Mouse (Mus musculus) right cerebral cortex, postnatal 36 days (tissue): ENCODE data around the gene P2ry14.
"Not testable (repeated sequence)": the region's sequence is repeated elsewhere in the genome, so short reads cannot be mapped to it uniquely, and the experiment has no call there.

Experiments used
- DNase-seq, 2 experiments: peaks; one replicate each; pipeline ENCODE4 v3.0.0; 2022; ENCODE audit warnings: low spot score in 2 of 2, mixed read lengths in 1 of 2

P2ry14 gene

DNA sequence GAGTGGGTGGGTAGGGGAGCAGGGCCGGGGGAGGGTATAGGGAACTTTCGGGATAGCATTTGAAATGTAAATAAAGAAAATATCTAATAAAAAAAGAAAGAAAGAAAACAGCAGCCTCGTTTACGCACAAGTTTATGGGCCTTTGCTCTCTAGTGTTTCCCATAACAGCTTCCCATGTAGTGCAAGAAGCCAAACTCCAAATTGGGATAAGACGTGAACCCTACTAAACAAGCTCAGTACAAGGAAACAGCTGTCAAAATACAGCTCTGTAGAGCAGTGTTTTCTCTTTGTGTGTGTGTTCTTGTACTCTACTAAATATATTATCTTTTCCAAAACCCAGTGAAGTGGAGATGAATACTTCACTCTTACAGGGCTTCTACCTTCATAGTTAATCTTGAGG is 8.2 kb downstream of the P2ry14 start:
- DNase-seq = no peak

DNA sequence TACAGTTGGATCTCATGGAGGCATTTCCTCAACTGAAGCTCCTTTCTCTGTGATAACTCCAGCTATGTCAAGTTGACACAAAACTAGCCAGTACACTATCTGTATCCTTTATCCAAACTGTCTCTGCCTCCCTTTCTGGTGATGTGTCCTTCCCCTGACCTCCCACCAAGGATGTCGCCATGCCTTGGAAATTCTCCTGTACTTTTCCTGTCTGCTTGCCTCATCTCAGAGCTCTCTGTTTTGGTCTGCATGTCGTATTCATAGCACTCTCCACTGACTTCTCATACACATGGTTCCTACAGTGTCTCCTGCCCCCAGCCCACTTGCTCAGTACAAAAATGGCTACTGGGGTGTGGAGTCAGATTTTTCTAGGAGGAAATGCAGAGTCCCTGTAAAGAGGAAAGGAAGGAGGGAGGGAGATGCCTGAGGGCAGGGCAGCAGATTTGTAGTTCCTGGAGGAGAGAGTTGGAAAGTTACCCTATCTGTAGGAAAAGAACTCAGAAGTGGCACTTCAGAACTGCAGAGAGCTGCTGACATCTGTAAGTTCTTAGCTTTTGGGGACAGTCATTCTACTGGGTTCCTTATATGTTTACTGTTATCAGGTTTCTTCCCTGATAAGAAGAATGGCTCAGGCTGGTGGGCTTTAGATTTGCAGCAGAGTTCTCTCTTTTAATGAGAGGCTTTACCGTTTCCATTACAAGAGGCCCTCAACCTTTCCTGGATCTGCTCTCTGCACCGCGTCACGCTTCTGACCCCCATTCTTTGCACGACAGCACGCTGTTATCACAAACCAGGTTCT is 11.7 kb downstream of the P2ry14 start:
- DNase-seq = no peak

DNA sequence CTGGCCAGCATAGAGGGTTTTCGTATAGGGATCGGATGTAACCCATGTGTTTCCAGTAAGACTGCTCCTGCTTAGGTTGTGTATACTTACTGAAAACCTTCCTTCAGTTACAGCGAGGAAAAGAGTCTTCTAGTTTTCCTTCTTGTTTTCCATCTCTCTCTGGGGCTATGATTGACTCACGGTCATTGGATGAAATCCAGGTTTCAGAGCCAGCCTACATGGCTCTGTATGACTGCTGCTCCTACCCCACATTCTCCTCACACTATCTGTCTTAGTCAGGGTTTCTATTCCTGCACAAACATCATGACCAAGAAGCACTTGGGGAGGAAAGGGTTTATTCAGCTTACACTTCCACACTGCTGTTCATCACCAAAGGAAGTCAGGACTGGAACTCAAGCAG is 12.5 kb downstream of the P2ry14 start:
- not testable (repeated sequence) for DNase-seq

DNA sequence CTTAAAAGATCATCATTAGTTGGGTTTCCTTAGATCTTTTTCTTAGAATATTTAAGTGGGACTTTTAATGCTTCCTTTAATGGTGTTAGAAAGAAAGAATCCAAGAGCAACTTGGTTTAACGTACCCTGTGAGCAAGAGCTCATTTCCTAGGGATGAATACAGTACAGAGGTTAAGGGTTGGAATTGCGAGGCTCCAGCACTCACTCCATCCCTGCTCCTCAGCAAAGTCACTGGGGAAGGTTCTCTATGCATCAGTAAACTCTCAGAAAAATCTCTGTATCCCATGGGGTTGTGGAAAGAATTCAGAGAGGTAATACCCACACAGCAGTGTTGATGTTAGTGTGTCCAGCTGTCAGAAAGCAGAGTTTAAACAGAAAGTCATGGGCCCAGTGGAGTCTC is 13.3 kb downstream of the P2ry14 start:
- no peak for DNase-seq

DNA sequence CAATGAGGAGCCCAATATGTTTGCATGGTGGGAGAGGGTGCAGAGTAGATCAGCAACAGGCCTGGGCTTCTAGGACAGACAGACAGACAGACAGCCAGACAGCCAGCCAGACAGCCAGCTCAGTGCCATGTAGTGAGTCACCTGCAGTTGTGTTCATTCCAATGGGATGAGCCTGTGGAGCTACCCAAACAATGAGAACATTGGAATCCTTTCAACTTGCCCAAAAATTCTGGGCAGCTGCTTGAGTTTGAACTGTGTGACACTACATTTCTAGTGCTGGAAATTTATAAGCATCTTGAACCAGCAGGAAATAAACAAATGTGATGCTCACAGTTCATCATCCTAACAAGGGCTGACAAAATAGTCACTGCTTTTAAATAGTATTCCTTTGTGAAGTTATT is 13.8 kb downstream of the P2ry14 start:
- DNase-seq = no peak

DNA sequence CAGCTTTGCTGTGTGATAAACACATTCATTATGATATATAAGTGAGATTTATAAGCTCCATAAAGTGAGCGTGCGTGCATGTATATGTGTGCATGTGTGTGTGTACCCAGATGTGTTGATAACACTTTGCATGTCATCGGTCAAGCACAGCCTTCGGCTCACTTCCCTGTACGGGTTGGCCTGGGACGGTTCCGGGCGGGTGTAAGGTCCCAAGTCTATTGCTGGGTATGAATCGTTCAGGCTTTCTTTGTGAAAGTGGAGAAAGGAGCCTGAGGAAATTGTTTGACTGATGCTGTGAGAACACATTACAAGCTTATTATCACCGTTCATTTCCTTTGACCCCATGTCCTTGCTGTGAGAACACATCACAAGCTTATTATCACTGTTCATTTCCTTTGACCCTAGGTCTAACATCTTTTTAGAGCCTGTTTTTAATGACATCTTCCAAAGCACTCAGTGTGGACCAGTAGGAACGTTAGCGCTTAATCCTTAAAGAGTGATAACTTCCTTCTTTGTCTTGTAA is 14.4 kb downstream of the P2ry14 start:
- DNase-seq = no peak

DNA sequence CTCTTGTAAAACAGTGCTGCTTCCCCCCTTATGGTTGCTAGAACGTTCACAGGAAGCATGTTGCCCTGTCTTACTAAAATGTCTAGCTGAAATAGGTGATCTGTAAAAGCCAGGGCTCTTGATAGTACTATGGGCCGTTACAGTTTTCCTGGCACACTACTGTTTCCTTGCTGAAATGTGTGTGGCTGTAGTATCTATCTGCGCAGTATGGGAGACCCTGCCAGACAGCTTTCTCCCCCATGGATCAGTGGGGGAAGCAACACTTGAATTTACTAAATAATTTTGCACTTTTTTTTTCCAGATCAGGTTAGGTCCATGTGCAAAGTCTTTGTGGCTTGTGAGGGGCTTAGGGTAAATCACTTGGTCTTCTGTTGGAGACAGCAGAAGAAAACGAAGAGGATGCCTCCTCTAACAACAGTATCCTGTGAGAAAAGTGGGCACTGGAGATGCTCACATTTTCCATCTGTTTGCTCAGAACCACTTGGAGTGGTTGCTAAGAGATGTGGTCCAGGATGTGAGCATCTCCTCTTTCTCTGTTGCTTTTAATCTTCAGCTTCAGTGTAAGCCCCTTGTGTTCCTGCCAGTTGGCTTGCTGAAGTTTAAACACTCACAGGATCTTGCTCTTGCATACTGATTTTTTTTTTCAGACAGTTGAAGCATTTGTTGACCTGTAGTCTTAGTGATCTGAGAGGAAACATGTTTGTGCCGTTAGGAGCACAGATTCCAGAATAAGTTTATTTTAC is 17.3 kb downstream of the P2ry14 start:
- DNase-seq = no peak

DNA sequence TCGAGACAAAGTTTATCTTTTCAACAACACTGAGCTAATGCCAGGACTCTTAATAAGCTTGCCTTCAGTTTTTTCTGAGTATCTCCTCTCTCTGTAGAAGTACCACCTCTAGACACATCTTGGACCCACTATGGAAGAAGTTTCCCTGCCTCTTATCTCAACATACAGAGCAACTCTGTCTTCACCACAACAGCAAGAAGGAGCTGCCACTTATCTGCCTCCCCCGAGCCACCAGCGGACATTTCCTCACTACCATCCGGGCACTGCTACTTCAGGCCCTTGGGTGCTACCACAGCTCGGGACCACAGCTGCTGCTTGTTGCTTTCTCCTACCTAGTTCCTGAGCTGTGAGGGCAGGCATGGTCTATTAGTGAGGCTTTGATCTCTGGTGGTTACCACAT is 20.2 kb downstream of the P2ry14 start:
- no peak for DNase-seq

DNA sequence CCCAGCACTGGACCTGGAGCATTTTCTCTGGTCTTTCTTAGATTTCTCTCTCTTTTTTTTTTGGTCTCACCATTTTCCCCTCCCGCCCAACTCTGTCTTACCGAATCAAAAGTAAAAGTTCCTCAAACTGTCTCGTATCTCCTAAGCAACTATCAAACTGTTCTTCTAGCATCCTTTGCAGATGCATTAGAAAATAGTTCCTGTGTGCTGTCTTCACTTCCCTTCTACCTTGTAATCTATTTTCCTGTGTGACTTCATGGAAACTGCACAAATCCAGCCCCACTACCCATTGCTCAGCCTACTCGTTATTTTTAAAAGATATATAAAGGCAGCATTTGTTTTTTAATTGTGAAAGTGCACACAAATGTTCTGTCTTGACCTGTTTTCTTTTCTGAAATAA is 21.5 kb downstream of the P2ry14 start:
- no peak for DNase-seq

DNA sequence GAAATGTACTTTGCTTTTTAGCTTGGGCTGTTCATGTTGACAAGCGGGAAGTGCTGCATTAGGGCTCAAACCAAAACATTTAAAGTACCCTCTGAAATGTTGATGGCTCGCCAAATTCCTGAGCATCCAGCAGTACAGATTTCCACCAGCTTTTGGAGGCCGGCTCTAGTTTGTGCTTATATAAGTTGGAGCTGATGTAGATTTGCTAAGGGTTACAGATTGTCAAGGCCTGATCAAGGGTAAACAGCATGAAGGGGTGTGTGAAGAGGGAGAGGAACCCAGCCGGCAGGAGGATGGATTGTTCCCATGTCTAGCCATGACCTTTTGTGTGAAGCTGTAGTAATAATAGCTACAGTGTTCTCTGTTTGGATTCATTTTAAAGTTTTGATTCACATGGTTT is 22.3 kb downstream of the P2ry14 start:
- DNase-seq = no peak

DNA sequence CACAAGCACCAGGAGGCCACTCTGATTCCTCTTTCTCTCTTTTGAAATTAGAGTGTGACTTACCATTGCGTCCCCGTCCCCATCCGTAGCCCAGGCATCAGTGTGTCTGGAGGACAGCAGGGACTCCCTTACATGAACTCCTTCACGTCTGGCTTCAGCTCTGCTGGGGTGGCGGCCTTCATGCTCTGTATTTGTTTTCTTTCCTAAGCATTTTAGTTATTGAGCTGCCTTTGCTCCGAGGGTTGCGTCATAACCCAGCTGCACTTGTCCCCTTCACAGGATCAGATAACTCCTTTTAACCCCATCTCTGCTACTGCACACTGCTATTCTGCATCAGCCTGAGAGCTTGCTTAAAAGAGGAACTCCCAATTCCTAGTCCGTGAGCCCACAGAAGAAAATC is 23.0 kb downstream of the P2ry14 start:
- no peak for DNase-seq

DNA sequence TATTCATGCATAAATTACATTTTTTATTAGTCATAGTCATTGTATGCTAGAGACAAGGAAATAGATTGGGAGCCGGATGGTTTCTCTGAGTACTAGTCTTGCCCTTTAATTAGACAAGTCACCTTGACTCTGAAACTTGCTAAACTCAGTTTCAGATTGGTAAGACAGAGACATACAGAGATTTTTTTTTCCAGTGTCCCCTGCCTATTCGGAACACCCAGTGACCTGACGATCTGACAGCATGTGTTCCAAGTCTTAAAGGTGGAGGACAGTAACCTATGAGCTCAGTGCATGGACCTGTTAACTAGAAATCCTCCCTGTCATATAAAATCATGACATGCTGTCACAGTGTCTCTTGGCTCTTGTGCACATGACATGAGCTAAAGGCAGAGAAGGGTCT is 23.9 kb downstream of the P2ry14 start:
- no peak for DNase-seq

DNA sequence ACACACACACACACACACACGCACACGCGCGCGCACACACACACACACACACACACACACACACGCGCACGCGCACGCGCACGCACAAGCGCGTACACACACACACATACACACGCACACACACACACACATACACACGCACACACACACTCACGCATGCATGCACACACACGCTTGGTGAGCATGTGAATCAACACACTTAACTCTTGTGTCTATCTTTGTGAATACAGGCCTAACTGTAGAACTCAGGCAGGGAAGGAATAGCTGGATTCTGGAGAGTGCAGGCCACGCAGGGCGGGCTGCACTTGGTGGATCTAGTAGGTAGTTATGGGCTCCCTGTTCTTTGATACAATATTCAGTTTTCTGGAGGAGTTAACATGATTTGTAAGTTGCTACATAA is 24.7 kb downstream of the P2ry14 start:
- DNase-seq = no peak

DNA sequence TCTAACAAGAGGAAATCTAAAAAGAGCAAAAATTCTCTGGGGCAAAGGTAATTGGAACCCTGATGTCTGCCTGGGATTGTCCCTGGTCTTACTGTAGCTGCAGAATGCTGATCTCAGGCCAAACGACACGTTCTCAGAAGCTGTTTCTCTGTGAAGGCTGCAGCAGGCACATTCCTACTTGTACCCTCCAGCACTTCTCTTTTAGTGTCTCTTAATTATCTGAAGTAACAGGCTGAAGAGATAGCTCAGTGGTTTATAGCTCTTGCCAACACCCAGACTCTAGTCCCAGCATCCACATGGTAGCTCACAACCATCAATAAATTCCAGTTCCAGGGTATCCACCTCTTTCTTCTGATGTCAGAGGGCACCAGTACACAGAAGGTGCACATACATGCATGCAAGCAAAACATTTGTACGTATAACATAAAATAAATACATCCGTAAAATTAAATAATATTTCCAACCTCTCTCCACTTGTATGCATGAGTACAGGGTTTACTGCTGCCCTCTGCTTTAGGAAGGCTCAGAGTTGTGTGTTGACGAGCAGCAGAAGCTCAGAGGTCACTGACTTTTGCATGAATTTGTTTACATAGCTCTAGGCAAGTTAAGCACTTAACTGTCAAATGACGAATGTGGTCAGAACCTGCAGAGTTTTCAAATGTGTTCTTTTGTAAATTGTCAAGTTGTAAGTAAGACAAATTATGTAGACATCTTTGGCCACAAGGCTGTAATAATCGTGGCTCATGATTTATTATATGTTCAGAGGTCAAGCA is 27.4 kb downstream of the P2ry14 start:
- DNase-seq = no peak

DNA sequence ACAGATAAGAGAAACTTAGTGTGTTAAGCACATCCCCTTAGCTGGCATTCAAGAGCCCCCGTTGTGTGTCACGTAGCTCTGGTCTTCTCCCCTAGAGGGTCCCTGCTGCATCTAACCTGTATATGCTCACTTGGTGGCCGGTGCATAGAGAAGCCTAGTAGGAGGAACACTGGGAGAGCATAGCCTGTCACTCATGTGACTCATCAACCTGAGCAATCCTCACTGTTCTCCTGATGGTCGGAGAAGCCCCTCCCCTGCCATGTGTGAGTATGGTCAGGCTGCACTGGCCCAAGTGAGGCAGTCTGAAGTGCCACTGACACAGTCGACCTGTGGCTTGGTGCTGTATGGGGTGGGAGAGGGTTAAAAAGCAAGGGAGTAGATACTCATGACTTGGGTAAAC is 28.4 kb downstream of the P2ry14 start:
- DNase-seq = no peak

DNA sequence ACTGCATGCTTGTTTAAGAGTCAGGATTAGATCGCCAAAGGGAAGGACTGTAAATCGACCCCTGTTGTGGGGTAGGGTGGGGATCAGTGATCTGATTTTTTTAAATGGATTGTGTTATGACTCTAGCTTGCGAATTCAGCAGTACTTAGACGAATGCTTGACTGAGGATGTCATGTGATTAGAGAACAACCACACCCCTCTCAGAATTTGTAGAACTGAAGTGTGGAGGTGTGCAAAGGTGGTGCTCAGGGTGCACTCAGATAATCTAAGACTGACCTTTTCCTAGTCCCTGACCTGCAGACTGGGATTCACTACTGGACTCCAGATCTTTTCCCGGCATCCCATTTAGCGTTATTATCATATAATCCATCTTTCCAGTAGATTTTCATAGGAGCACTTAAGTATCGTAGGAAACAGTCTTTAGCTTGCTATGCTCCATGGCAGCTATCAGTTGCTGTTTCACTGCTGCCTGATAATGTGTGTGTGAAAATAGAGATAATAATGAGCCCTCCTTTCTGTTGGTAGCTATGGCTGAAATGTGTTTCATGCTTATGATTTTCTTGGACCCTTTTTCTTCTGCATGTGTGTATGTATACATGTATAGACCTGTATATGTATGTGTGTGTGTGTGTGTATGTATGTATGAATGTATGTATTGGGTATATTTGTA is 31.5 kb downstream of the P2ry14 start:
- no peak for DNase-seq

DNA sequence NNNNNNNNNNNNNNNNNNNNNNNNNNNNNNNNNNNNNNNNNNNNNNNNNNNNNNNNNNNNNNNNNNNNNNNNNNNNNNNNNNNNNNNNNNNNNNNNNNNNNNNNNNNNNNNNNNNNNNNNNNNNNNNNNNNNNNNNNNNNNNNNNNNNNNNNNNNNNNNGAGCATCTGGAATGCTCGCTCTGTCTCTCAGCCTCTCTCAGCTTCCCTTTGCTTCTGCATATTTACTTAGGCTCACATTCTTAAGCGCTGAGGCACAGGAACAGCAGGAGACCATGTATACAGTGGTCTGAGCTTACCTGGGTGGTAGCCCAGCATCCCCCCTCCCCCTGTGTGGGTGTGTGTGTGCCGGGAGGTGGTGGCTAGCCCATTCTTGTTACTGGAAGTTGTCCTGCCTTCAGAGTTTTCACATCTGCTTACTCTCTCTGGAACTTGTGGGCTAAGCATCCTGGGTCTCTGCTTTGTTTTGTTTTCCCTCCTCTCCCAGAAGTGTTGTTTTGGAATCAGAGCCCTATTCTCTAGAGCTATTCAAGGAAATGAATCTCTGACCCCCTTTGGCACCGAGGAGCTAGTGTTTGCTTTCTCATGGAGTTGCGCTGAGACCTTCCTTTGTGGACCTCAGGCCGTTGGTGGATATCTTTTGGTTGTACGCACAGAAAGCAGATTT is 32.2 kb downstream of the P2ry14 start:
- DNase-seq = peak in 1 of 2 experiments; percentile 20

DNA sequence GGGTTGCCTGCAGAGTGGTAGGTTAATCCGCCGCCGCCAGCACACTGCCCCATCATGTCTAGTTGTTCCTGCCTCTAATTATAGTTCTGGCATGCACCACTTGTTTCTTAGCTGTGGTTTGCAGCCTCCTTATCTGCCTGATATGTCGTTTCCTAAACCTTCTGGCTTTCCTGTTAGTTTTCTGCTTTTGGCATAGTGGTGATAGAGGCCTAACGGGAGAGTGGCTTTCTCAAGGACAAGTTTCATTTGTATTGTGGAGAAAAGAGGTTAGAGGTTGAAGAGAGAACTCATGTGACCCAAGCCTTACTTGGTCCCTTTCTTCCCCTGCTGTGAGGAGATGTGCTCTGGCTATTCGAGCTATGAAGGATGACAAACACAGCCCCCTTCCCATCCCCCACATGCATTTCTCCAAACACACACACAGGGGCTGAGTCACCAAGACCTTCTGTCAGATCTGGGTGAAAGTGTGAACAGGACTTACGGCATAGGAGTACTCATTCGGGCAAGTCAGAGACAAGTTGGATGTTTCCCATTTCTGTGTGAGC is 39.4 kb downstream of the P2ry14 start:
- no peak for DNase-seq

DNA sequence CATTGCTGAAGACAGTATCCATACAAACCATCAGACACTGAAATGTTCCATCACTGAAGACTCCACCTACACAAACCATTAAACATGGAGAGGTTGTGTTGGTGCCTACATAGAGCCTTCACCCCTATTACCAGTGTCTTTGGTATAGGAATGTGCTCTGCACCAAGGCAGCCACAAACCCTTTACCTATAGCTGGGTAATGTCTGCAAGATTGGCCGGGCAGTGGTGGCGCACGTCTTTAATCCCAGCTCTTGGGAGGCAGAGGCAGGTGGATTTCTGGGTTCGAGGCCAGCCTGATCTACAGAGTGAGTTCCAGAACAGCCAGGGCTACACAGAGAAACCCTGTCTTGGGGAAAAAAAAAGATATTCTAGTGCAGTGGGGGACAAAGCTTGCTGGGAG is 40.1 kb downstream of the P2ry14 start:
- not testable (repeated sequence) for DNase-seq

DNA sequence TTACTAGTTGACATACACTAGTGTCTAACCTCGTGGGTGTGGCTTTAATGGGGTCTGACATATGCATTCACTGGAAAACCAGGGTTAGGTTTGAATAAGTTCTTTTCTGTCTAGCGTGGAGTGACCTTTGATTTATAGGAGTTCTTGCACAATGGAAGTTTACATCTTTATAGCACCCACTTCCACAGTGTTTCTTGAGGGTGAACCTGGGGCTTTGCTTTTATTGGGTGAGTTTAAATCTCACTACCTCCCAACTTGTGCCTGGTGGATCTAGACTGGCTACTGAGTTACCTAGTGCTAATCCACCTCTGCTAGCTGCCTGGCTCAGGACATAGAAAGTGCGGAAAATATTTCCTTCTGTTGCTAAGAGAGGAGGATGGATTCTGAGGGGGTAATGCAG is 41.5 kb downstream of the P2ry14 start:
- DNase-seq = no peak

DNA sequence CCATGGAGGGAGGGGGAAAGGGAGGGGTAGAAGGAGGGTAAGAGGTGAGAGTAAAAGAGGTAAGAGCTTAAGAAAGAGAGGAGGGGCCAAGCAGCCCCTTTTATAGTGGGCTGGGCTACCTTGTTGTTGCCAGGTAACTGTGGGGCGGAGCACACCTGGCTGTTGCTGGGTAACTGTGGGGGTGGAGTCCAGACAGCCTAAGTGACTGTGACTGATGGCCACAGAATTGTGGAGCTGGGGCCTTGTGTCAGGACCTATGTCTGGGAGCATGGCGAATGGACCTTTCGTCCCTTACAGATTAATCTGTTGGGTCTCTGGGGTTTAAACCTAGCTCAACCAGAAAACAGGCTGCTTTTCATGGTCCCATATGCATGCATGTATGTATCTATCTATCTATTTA is 43.6 kb downstream of the P2ry14 start:
- not testable (repeated sequence) for DNase-seq
